Mouse (Mus musculus) adrenal gland, adult 8-10 months (tissue): ENCODE measurements at regions not wholly inside any gene's neighbourhood (a gene's known extent, or its start where the extent isn't known, plus 50 kb on each side); places are given as distances from the start of the nearest gene placed in this dataset.
A peak's percentile ranks its signal among the peaks of the same experiment; 100 is the strongest.

Experiments
- DNase-seq: peaks from one replicate; pipeline ENCODE4 v3.0.0; 2022

DNA sequence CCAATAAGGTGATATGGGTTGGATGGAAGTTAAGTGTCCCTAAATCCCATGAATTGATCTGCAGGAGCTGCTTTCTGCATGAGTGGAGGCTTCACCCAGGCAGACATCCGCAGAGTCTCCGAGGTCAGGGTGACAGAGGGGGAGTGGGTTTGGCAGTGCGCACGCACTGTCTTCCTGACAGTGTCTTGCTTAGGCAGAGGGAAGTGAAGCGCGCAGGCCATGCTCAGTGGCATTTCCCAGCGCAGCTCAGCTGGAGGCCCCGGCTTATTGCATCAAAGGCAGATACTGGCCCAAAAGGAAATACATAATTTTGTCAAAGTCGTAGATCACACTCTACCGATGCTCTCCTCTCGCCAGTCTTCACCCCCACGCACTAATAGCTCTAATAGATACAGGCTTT, 252.7 kb upstream of the Dnajc24 start:
- no peak for DNase-seq

- no peak for DNase-seq
Observed at GRCm38 (mm10) chr2:106234358-106234757, 231.0 kb upstream of the Dnajc24 start.

DNA sequence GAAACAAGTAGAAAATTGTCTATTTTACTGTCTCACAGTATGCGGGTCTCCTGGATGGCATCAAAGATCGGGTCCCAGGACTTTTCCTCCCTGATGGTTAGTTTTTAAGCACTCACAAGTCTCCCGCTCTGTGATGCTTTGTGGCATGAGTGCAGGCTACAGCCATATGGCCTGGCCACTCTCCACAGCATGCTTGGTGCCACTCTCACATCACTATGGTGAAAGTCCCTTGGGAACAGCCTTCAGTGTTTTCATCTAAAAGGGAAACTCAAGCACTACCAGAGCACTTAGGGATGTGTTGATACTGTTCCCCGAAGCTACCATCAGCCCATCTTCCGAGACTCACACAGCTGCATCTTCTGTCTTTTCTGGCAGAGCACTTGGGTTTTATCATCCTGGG, 227.8 kb upstream of the Dnajc24 start:
- no peak for DNase-seq

DNA sequence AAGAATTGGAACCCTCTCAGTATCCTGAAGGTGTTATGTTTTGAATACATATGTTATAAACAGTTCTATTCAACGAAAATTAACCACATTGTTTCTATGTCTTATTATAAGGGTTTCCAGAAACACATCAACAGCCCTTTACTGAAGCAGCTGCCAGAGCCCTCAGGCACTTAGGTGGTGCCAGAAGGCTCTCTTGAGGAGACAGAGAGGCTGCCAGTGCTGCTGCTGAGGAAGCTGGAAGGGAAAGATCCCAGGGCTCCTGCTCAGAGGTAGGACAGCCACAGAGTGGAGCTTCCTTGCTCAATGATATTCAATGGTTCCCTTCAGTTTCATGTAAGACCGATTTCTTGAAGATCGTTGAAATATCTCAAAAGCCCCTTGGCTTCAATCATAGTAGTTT, 226.7 kb upstream of the Dnajc24 start:
- no peak for DNase-seq

- DNase-seq: no peak
Observed at GRCm38 (mm10) chr2:106228249-106228648, 224.9 kb upstream of the Dnajc24 start.

DNA sequence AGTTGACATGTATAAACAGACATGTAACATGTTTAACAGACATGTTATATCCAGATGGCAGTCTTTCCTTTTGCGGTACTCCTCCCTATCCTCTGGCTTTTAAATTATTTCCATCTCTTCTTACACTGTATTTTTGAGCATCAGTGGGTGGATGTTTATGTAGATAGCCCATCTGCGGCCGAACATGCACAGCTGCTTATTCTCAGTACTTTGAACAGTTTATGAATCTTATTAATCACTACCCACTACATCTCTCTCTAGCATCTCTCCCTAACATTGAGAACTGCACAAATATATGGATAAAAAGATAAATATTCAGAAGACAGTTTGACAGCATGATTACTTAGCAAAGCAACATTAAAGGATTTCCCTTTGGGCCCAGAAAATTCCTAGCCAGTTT, 212.8 kb upstream of the Dnajc24 start:
- no peak for DNase-seq

- DNase-seq: no peak
Observed at GRCm38 (mm10) chr2:106213740-106214139, 210.4 kb upstream of the Dnajc24 start.

DNA sequence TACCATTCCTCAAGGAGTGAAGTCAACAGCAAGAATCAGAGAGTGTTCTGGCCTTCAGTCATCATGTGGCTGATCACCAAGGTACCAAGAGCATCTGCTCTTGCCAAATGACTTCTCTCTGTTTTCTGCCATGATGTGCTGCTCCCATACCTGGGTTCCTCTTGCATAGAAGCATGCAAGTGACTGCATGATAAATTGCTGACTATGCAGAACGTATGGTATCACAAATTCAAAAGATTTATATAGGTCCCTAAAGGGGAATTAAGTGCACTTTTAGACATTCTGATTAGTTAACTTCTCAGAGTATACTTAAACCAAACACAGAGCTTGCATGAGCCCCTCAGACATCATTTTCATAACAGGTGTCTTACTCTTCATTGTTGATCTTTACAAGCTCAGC, 207.4 kb upstream of the Dnajc24 start:
- no peak for DNase-seq

GRCm38 (mm10) chr2:106208767-106209250, 205.5 kb upstream of the Dnajc24 start:
- DNase-seq: no peak

DNA sequence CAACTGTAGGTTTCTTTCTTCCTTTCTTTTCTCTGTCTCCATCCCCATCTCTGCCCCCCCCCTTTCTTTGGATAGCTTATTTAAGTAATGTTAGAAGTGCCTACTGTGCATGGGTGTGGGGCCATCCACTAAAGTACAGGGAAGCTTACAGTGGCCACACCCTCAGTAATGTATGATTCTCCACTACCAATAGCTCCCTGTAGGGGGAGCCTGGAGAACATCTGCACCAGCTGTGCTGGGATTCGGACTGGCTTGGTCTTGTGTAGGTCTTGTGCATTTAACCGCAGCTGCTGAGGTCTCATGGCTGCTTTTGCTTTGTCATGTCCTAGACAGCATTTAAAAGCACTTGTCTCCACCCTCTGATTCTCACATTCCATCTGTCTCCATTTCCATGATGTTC, 196.8 kb upstream of the Dnajc24 start:
- no peak for DNase-seq

DNA sequence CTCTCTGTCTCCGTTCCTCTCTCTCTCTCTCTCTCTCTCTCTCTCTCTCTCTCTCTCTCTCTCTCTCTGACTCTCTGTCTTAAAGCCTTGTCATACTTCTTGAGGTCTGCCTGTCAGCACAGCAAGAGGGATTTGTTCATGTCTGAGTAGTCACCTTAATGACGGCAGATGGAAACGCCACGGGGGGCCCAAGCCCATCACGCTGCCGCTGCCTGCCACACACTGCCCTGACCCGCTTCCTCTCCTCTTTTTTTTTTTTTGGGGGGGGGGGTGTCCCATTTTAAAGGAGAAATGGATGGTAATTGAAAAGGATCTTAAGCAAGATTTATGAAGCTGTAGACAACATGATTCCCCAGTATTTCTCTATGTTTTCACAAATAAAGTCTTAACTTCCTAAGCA, 191.8 kb upstream of the Dnajc24 start:
- no peak for DNase-seq

DNA sequence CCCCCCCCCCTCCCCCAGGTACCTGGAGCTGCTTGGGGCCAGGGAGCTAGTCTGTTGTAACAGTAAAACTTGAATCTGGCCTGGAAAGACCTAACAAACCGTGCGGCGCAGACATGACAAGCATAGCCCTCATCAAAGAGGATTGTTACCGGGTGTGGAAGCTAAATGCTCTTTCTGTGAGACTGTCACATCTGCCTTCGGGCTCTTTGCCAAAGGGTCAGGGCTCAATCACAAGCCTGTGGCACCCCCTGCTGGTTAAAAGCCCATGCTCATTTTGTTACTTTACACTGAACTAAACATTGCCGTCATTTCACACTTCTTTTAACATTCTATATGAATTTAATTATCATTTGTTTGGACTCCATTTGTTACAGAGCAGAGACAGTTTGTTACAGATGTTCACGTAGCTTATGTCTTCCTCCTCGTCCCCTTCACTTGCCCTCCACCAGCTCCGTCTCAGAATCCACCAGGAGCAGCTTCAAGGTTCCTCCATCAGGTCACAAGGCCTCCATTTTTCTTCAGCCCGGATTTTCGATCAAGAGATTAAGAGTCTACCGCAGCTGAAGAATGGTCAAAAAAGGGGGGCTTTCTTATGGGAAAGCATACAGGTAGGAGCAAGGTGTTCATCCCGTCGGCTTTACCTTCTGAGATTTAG, 191.1 kb upstream of the Dnajc24 start:
- DNase-seq: peak; percentile 42

DNA sequence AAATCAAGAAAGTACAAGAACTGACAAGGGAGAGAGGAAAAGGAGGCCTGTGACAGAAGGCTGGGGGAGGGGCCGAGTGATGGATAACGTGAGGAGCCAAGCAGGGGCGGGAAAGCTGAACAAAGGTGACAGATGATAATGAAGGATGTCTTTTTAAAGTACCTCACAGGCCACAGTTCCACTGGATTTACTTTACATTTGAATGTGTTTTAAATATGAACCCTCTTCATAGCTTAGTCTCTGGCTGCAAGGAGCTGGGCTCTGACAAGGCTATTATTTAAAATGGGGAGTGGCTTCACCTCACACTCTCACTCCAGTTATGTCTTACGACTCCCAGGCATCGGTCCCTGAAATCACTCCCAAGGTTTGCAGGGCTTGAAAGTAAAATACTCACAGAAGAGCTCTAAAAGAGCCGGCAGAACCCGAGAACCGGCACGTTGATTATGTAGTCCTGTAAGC, 190.6 kb upstream of the Dnajc24 start:
- DNase-seq: no peak

DNA sequence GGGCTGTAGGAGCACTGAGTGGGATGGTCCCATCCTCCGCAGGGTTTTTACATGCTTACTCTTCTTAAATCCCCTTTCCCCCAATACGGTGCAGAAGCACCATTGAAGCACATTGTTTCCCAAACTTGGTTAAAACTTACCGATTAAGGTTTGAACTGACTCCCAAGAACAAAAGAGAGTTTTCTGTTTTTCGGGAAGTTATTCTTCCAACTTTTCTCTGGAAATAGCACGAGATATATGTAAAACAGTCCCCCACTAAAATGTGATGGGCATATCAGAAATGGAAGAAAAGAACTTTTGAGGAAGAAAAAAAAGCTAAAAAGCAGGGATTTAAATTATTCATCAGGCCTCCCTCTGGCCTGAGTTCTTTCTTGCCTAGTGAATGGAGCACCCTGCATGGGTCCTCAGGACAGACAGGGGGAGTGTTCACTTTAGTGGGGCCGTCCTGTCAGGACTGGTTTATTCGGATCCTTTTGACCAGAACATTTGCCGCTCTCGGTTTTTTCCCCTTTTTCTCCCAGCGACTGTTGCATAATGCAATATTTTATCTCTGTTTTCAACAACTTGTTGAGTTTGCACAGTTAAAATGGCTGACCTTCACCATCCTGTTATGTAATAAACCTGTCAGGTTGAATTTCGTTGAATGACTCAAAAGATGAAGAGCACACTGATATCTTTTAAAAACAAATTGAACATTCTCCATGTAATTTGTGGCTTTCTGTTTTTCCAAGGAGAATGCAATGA, 187.4 kb upstream of the Dnajc24 start:
- no peak for DNase-seq

DNA sequence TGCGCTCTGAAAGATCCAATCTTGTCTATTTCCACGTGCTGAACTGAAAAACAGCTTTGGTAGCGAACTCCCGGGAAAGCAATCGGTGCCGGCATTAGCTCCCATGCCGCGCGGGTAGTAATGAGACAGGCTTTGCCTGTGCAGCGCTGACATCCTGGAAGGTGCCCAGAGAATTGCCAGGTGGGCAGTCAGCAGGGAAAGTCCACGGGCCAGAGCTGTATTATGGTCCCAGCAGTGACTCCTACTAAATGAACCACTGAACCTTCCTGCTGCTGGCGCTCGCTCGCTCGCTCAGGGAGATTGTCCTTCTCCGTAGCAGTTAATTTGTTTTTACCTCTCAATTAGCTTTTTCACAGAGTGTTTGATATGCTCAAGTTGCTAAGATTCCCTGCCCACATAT, 180.3 kb upstream of the Dnajc24 start:
- DNase-seq: no peak

DNA sequence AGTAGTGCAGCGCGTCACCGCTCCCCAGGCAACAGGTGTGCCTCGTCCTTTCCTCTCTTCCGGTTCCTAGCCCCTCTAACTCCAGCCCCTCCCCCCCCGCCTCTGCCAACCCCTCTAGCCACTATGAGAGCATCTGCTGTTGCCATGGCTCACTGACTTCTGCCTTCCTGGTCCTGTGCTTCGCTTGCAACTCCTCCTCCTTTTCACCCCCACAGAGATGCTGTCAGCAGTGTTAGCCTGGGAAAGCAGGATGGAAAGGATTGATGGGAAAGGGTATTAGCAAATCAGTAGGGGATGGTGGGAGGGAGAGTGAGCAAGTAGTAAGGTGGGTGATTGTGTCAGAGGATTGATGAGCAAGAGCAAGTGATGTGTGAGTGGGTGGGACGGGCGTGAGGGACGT, 178.7 kb upstream of the Dnajc24 start:
- no peak for DNase-seq

- DNase-seq: no peak
Observed at GRCm38 (mm10) chr2:106162681-106163080, 159.3 kb upstream of the Dnajc24 start.

- no peak for DNase-seq
Observed at GRCm38 (mm10) chr2:106161877-106162276, 158.5 kb upstream of the Dnajc24 start.

- DNase-seq: no peak
Observed at GRCm38 (mm10) chr2:106149701-106150100, 146.4 kb upstream of the Dnajc24 start.

DNA sequence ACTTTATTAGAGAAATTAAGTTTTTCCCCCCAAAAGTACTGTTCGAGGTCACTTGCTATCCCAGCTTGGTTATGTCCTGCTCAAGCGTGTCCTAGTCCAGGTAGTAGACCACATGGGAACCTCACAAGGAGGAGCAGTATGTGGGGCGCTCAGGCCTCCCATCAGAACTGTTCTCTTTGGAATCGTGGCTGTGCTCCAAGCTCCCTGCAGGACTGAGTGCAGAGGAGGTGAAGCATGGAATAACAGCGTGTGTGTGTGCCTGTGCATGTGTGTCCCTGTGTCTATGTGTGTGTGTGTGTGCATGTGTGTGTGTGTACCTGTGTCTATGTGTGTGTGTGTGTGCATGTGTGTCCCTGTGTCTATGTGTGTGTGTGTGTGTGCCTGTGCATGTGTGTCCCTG, 137.6 kb upstream of the Dnajc24 start:
- DNase-seq: no peak

- no peak for DNase-seq
Observed at GRCm38 (mm10) chr2:106101002-106101401, 97.7 kb upstream of the Dnajc24 start.

DNA sequence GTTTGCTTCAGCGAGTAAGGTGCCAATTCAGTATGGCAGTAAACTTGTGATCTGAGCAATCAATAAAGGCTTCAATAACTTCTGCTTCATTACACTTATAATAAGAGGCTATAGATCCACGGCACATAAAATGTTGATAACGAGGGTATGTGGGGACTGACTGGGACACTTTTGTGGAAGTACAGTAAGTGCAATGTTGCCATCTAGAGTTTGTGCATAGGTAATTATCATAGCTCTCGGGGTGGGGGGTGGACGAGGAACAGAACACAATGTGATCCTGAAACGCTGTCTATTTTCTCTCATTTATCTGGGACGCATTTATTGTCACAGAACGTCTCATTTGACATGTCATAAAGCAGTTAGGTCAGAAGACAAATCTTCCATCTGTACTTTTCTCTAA, 82.8 kb upstream of the Dnajc24 start:
- no peak for DNase-seq

DNA sequence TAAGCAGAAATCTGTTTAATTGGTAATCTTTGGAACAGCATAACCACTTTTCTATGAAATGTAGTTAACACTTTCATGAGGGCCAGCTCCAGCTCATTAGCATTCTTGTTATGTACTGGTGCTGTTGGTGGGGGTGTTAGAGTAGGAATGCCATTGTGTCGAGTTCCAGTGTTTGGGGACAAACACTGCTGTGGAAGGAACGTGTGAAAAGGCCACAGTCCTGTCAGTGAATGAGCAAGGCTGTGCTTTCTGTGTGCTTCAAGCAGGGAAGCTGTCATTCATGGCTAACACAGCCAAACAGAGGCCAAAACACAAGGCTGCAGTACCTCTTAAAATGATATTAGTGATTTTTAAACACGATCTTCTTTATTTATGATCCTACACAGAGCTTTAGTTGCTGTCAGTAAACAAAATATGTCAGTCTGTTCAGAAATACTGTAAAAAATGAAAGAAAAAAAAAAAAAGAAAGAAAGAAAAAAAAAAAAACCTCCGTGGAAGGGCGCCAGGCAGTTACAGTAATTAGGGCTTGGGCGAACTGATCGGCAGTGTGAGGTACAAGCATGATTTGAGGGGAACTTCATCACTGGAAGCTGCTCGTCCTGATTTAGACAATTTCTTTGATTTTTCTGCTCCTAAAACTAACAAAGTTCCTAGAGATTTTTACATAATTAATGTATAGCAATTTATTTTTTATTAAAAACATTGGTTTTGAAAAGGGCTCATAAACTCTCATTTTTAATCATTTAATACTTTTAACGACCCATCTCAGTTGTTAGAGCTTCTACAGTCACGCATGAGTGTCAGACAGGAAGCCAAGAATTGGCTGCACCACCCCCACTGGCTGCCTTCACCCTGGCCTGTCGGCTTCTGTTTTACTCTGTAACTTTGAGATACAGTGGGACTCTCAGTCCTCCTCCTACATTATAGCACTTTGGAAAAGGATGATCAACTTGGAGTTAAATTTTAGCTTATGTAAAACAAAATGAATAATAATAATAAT, 80.8 kb upstream of the Dnajc24 start:
- DNase-seq: no peak
